Mouse (Mus musculus): ENCODE measurements around the gene Cnksr3. TPM values are rescaled to one million over a fixed set of nuclear protein-coding genes. Genes with fewer than 3 reads are reported as not detected.

Cnksr3 gene
- polyA plus RNA-seq, 1 experiment from 2014 or later: 4.8 TPM

DNA sequence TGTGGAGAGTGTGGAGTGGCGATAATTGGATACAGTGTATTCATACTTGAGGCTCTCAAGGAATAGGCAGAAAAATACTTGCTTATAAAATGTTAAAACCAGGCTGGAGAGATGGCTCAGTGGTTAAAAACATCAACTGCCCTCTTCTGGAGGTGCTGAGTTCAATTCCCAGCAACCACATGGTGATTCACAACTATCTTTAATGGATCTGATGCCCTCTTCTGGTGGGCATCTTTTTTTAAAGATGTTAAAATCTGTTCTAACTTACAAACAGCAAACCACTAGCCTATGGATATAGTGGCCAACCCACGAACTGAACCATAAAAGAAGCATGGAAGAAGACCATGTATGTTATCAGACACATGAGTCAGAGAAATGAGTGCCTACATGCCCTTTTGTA, 142.9 kb downstream of the Cnksr3 start:
- no peak for ATAC-seq
- H3K27ac ChIP-seq: no peak overlapping the region
- no peak overlapping the region for H3K4me3 ChIP-seq
- no peak overlapping the region for H3K9ac ChIP-seq
- no peak overlapping the region for H3K4me2 ChIP-seq
- WGBS (ENCODE audit: insufficient replicate concordance): 69% methylated on average over 2 of the region's 2 CpGs
- no peaks in the 10 kb centered on the region for H3K27me3 ChIP-seq (replicated peaks)
- no peaks in the 10 kb centered on the region for H3K9me3 ChIP-seq (replicated peaks)
- H3K36me3 ChIP-seq: no peaks in the 10 kb centered on the region
- no peaks in the 10 kb centered on the region for H3K4me1 ChIP-seq

Other genes with a start within 250 kb of the Cnksr3 start
- 0.73 and 0.89 TPM in 2 replicates for gene Ipcef1, start 159.8 kb downstream of the Cnksr3 start, polyA plus RNA-seq (2016; fragmentation: Nextera tagmentation; extraction: Ambion mirVana)

Data from liver, embryonic 12.5 days (tissue).